Mouse (Mus musculus) adrenal gland, adult 8-10 months (tissue): ENCODE measurements around the gene Rasgef1a. TPM values are rescaled to one million over a fixed set of nuclear protein-coding genes. Genes with fewer than 3 reads are reported as not detected.

Experiments
- DNase-seq: peaks from one replicate; pipeline ENCODE4 v3.0.0; 2022
- total RNA-seq, 4 experiments: library from RNA; stranded (reverse); gene quantifications; 2 replicates each; pipeline ENCODE4 v1.2.4; 2022

Rasgef1a gene
- 1 to 10 TPM in 1 of 4 experiments, under 1 TPM in 3; 0.52 to 1.3 (median 0.79) TPM for total RNA-seq

GRCm38 (mm10) chr6:118010756-118011615 lies at the start of gene Rasgef1a:
Gene Rasgef1a (plus strand): TSS chr6:118011438.
- no peak for DNase-seq

- DNase-seq: no peak
Observed at GRCm38 (mm10) chr6:117963201-117963600, 48.0 kb upstream of the Rasgef1a start.

GRCm38 (mm10) chr6:117966729-117967128 lies 44.5 kb upstream of the Rasgef1a start:
- no peak for DNase-seq

GRCm38 (mm10) chr6:117987173-117987572 lies 24.1 kb upstream of the Rasgef1a start:
- no peak for DNase-seq

GRCm38 (mm10) chr6:117989209-117989608 lies 22.0 kb upstream of the Rasgef1a start:
- no peak for DNase-seq

- DNase-seq: no peak
Observed at GRCm38 (mm10) chr6:117990649-117991048, 20.6 kb upstream of the Rasgef1a start.

GRCm38 (mm10) chr6:117991297-117991696 lies 19.9 kb upstream of the Rasgef1a start:
- no peak for DNase-seq

GRCm38 (mm10) chr6:117991928-117992327 lies 19.3 kb upstream of the Rasgef1a start:
- DNase-seq: no peak

GRCm38 (mm10) chr6:117995168-117995567 lies 16.1 kb upstream of the Rasgef1a start:
- no peak for DNase-seq

GRCm38 (mm10) chr6:118001272-118001671 lies 10.0 kb upstream of the Rasgef1a start:
- no peak for DNase-seq

- no peak for DNase-seq
Observed at GRCm38 (mm10) chr6:118007302-118007701, 3.9 kb upstream of the Rasgef1a start.

GRCm38 (mm10) chr6:118007843-118008539 lies 3.2 kb upstream of the Rasgef1a start:
- no peak for DNase-seq

- no peak for DNase-seq
Observed at GRCm38 (mm10) chr6:118010256-118010655, 982 bp upstream of the Rasgef1a start.

- DNase-seq: no peak
Observed at GRCm38 (mm10) chr6:118011616-118012316, 528 bp downstream of the Rasgef1a start.

GRCm38 (mm10) chr6:118012317-118012700 lies 1.1 kb downstream of the Rasgef1a start:
- no peak for DNase-seq

GRCm38 (mm10) chr6:118012987-118013866 lies 2.0 kb downstream of the Rasgef1a start:
- DNase-seq: no peak

GRCm38 (mm10) chr6:118014881-118015280 lies 3.6 kb downstream of the Rasgef1a start:
- no peak for DNase-seq

- no peak for DNase-seq
Observed at GRCm38 (mm10) chr6:118015971-118016370, 4.7 kb downstream of the Rasgef1a start.

GRCm38 (mm10) chr6:118018666-118019065 lies 7.4 kb downstream of the Rasgef1a start:
- no peak for DNase-seq

GRCm38 (mm10) chr6:118019569-118019968 lies 8.3 kb downstream of the Rasgef1a start:
- DNase-seq: no peak

- no peak for DNase-seq
Observed at GRCm38 (mm10) chr6:118022898-118023635, 11.8 kb downstream of the Rasgef1a start.
